Mouse (Mus musculus) neural tube, embryonic 13.5 days (tissue): ENCODE results near the gene Tmc2. TPM values are rescaled to one million over a fixed set of nuclear protein-coding genes. Genes with fewer than 3 reads are reported as not detected.
A peak's percentile ranks its signal among the peaks of the same experiment; 100 is the strongest.

Source experiments
- ATAC-seq: fragments of 200-750 bp; cut with Nextera tagmentation; 2 replicates; pipeline ENCODE4 v1.8.0; 2017; ENCODE audit warnings: low read depth, mild to moderate bottlenecking, moderate TSS enrichment, moderate library complexity
- H3K27ac ChIP-seq: fragments of 300-500 bp; sonication (generic); replicated peaks from 2 replicates; pipeline ENCODE4 v1.5.1; 2015; ENCODE audit warnings: moderate library complexity, mild to moderate bottlenecking, inconsistent platforms
- H3K27me3 ChIP-seq: fragments of 300-500 bp; sonication (generic); 2 replicates; pipeline ENCODE4 v1.6.1; 2015; ENCODE audit warnings: mild to moderate bottlenecking, inconsistent platforms
- H3K36me3 ChIP-seq: fragments of 300-500 bp; sonication (generic); 2 replicates; pipeline ENCODE4 v1.6.1; 2015; ENCODE audit warnings: mild to moderate bottlenecking, inconsistent platforms
- H3K4me1 ChIP-seq: fragments of 300-500 bp; sonication (generic); replicated peaks from 2 replicates; pipeline ENCODE4 v1.6.1; 2015; ENCODE audit warnings: inconsistent platforms
- H3K4me2 ChIP-seq: fragments of 300-500 bp; sonication (generic); 2 replicates; pipeline ENCODE4 v1.6.1; 2015; ENCODE audit warnings: inconsistent platforms, mild to moderate bottlenecking, moderate library complexity
- H3K4me3 ChIP-seq: fragments of 300-500 bp; sonication (generic); 2 replicates; pipeline ENCODE4 v1.5.1; 2015; ENCODE audit warnings: mild to moderate bottlenecking, inconsistent platforms
- H3K9ac ChIP-seq: fragments of 300-500 bp; sonication (generic); 2 replicates; pipeline ENCODE4 v1.6.1; 2015; ENCODE audit warnings: moderate library complexity, mild to moderate bottlenecking, inconsistent platforms
- H3K9me3 ChIP-seq: fragments of 300-500 bp; sonication (generic); 2 replicates; pipeline ENCODE4 v1.6.1; 2016; ENCODE audit warnings: inconsistent platforms
- WGBS: fragments of 180-500 bp; shearing (Covaris S2); methylation state at CpG from one replicate; pipeline ENCODE4 v1.1.7; 2015; 5-methylcytosine and 5-hydroxymethylcytosine counted together
- polyA plus RNA-seq: library from polyadenylated mRNA; unstranded; fragments of >200 nt; fragmentation: Nextera tagmentation; extraction: Ambion mirVana; gene quantifications from 2 replicates; pipeline ENCODE4 v1.2.1, GENCODE M21; 2015

Gene Tmc2
- polyA plus RNA-seq, 1 experiment from 2014 or later: not detected

DNA sequence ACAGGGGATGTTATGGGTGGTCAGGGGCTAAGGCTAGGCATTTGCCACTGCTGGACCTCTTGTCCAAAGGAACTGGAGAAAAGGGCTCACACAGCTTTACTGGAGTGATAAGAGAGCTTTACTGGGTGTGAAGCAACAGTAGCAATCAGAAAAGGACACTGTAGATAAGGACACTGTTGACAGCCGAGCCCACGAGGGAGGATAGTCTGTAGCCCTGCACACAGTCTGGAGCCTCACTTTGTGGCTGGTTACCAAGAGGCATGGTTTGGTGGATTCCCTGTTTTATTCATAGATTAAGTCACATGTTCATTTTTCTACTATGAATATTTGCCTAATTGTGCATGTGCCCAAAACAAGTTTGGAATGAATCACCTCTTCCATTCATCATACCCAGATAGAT lies 67.4 kb downstream of the Tmc2 start:
- Histone ChIP-seq H3K4me2 (no peak overlapping the region), H3K27me3 (no peaks in the 10 kb centered on the region), H3K27ac (no peak overlapping the region), H3K9ac (no peak overlapping the region), H3K9me3 (no peaks in the 10 kb centered on the region), H3K4me3 (no peak overlapping the region), H3K36me3 (no peaks in the 10 kb centered on the region), H3K4me1 (no peaks in the 10 kb centered on the region)
- WGBS: 83% methylated on average over 2 of the region's 2 CpGs
- ATAC-seq: no peak

DNA sequence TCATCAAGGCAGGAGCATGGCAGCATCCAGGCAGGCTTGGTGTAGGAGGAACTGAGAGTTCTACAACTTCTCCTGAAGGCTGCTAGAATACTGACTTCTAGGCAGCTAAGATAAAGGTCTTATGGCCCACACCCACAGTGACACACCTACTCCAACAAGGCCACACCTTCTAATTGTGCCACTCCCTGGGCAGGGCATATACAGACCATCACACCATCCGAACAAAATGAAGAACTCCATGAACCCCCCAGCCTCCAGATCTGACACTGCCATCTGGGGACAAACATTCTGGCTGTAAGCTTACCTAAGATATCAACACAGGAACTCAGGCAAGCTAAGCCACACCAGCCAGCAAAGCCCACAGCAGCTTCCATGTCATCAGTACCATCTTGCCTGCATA lies 70.5 kb downstream of the Tmc2 start:
- no peak overlapping the region for H3K4me3 ChIP-seq
- H3K4me2 ChIP-seq: no peak overlapping the region
- no peak for ATAC-seq
- H3K9me3 ChIP-seq: no peaks in the 10 kb centered on the region
- no peaks in the 10 kb centered on the region for H3K27me3 ChIP-seq
- 90% methylated on average over 1 of the region's 1 CpGs for WGBS
- H3K27ac ChIP-seq: no peak overlapping the region
- no peaks in the 10 kb centered on the region for H3K4me1 ChIP-seq
- H3K36me3 ChIP-seq: no peaks in the 10 kb centered on the region
- H3K9ac ChIP-seq: no peak overlapping the region

DNA sequence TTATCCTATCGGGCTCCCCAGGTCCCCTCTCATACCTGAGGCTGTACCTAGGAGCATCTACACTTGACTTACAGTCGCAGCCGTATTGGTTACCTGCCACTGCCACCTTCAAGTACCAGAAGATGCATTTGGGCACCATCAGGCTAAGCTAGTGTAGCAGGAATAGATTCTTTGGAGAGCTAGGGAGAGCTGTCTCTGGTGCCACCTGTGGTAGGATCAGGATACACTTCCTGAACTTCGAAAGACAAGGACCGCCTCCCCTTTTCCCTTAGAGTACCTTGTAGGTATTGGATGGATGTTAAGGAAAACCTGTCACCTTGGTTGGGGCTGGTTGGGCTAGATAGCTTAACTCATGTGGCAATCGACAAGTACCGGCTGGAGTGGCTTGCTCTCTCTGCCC lies 73.1 kb downstream of the Tmc2 start:
- ATAC-seq: no peak
- WGBS: 72% methylated on average over 7 of the region's 7 CpGs
- no peaks in the 10 kb centered on the region for H3K36me3 ChIP-seq
- peaks cover 3% of the 10 kb centered on the region for H3K4me1 ChIP-seq
- H3K9me3 ChIP-seq: no peaks in the 10 kb centered on the region
- no peak overlapping the region for H3K27ac ChIP-seq
- no peak overlapping the region for H3K4me2 ChIP-seq
- no peak overlapping the region for H3K4me3 ChIP-seq
- no peak overlapping the region for H3K9ac ChIP-seq
- no peaks in the 10 kb centered on the region for H3K27me3 ChIP-seq

DNA sequence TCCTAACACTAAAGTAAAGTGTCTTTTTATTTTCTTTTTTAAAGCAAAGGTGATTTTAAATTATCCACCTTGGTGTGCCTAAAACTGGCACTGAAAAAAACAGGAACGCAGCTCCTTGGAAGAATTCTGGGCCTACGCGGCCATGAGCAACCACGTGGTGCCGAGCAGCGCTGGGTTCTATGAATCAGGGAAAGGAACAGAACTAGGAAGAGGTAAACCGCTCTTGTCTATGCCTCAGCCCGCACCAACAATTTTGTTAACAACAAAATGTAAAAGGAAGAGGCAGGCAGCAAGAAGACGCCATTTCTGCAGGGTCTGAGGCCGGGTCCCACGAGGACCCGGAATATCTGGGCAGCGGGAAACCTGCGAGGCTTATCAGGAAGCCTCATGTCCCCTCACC lies 78.7 kb downstream of the Tmc2 start:
- H3K4me2 ChIP-seq: peak overlapping the region; percentile 73
- peak overlapping the region; percentile 70 for H3K4me3 ChIP-seq
- under 1% methylated on average over 14 of the region's 14 CpGs for WGBS
- peaks cover 35% of the 10 kb centered on the region for H3K36me3 ChIP-seq
- H3K9ac ChIP-seq: peak overlapping the region; percentile 90
- ATAC-seq: peak; percentile 40
- H3K9me3 ChIP-seq: no peaks in the 10 kb centered on the region
- H3K27me3 ChIP-seq: no peaks in the 10 kb centered on the region
- H3K4me1 ChIP-seq: peaks cover 33% of the 10 kb centered on the region
- peak overlapping the region; percentile 94 for H3K27ac ChIP-seq

DNA sequence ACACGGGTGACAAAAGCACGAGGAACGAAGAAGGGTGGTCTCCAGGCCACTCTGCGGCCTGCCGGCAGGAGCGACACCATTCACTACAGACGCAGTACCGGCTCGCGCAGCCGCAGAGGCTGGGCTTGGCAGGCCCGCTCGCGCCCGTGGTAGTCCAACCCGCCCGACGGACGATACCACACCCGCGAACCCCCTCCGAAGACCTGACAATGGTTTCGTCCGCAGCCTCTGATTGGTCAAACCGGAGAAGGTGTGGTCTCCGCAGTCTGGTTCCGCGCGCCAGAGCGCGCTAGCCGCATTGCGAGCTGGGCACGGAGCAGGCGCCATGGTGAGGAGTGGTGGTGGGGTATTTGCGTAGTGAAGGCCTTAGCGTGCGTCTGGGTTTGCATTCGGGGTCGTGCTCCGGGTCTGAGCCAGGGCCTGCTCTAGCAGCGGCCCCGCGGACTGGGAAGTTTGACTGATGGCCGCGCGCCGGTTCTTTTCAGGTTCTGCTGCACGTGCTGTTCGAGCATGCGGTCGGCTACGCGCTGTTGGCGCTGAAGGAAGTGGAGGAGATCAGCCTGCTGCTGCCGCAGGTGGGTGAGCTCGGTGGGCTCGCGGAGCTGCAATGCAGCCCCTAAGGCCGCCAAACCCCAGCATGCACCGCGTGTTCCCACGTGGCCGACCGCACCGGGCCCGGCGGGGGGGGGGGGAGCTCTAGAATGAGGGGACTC lies 79.3 kb downstream of the Tmc2 start, which contains the start of gene Nop56:
TSS of gene Nop56 (plus strand) at position 282 of the 713 bp plus-strand sequence.
- WGBS: under 1% methylated on average over 68 of the region's 68 CpGs
- ATAC-seq: peak; percentile 98

DNA sequence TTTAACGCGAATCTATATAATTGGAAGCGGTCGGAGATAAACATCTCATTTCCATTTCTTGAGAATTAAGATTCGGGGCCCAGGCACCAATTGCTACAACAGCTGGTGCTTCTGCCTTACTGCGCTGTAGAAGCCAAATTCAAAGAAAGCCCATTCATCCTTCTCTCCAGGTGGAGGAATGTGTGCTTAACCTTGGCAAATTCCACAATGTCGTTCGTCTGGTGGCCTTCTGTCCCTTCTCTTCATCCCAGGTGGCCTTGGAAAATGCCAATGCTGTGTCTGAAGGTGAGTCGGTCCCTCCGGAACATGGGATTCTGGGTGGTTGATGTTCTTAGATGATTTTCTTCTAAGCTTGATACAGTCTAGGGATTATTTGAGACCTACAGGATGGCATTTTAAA lies 79.9 kb downstream of the Tmc2 start:
- peaks cover 44% of the 10 kb centered on the region for H3K36me3 ChIP-seq
- peak; percentile 1; the same call in 1 of the 2 replicates for ATAC-seq
- H3K4me1 ChIP-seq: peaks cover 33% of the 10 kb centered on the region
- 1% methylated on average over 10 of the region's 10 CpGs for WGBS
- peak overlapping the region; percentile 70 for H3K4me3 ChIP-seq
- peak overlapping the region; percentile 95 for H3K4me2 ChIP-seq
- no peaks in the 10 kb centered on the region for H3K27me3 ChIP-seq
- H3K27ac ChIP-seq: peak overlapping the region; percentile 91
- H3K9me3 ChIP-seq: no peaks in the 10 kb centered on the region
- H3K9ac ChIP-seq: peak overlapping the region; percentile 84

More for the DNA sequence above, 79.3 kb downstream of the Tmc2 start, which contains the start of gene Nop56:
- Histone ChIP-seq H3K9ac (peak within 1 kb of the TSS; percentile 90), H3K4me2 (peak within 1 kb of the TSS; percentile 95), H3K36me3 (peaks cover 38% of the 10 kb centered on the region), H3K27me3 (no peaks in the 10 kb centered on the region), H3K9me3 (no peaks in the 10 kb centered on the region), H3K27ac (peak within 1 kb of the TSS; percentile 94), H3K4me1 (peaks cover 33% of the 10 kb centered on the region), H3K4me3 (peak within 1 kb of the TSS; percentile 70)

DNA sequence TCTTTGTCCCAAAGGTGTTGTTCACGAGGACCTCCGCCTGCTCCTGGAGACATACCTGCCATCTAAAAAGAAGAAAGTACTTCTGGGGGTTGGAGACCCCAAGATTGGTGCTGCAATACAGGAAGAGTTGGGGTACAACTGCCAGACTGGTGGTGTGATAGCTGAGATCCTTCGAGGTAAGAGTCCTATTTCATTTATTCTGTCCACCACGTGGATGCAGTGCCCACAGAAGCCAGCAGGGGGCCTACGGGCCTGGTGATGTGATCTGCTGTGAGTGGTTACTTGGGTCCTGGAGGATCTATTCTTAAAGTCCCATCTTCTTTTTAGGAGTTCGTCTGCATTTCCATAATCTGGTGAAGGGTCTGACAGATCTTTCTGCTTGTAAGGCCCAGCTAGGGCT lies 80.7 kb downstream of the Tmc2 start:
- Histone ChIP-seq H3K9ac (peak overlapping the region; percentile 84; the same call in 1 of the 2 replicates), H3K4me2 (peak overlapping the region; percentile 95), H3K27me3 (no peaks in the 10 kb centered on the region), H3K36me3 (peaks cover 52% of the 10 kb centered on the region), H3K4me3 (peak overlapping the region; percentile 70), H3K4me1 (peaks cover 33% of the 10 kb centered on the region), H3K27ac (no peak overlapping the region), H3K9me3 (no peaks in the 10 kb centered on the region)
- 43% methylated on average over 6 of the region's 6 CpGs for WGBS
- ATAC-seq: no peak

DNA sequence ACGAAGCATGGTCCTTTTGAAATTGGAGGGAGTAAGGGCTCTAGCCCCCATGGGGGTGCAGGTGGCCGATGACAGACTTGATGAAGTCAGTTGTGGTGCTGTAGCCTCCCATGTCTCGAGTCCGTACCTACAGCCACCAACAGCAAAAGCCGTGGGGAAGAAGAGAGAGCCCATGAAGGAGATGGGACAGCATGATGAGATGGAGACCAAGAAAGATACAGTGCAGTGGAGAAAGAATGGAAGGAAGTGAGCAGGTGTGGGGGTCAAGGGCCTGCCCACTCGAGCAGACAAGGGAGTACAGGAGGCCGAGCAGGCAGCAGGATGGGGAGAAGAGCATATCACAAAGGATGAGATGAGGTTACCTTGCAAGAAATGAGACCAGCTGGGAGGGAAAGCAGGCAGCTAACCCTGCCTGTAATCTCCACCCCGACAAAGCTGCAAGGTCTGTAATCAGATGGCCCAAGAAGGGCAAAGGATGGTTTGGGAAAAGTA lies 84.7 kb downstream of the Tmc2 start:
- Histone ChIP-seq H3K4me2 (no peak overlapping the region), H3K4me3 (no peak overlapping the region), H3K9me3 (no peaks in the 10 kb centered on the region), H3K27ac (no peak overlapping the region), H3K27me3 (no peaks in the 10 kb centered on the region), H3K4me1 (peaks cover 35% of the 10 kb centered on the region), H3K36me3 (peaks cover 63% of the 10 kb centered on the region), H3K9ac (no peak overlapping the region)
- WGBS: 39% methylated on average over 8 of the region's 8 CpGs
- ATAC-seq: no peak

DNA sequence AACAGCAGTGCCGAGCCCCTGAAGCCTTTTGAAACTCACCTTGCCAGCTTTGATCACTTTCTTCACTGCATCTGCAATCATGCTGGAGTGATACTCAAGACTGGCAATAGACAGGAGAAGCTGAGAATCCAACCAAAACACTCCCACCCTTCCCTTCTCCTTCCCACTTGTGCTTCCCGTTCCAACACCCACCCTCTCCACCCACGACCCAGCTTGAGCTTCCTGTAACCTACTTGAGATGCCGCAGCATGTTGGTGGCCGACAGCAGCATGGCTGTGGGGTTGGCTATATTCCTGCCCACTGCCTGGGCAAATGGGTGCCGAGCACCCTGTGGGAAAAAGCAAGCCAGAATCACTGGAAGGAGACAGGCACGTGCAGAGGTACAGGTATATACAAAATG lies 85.2 kb downstream of the Tmc2 start:
- H3K4me1 ChIP-seq: peaks cover 36% of the 10 kb centered on the region
- H3K9ac ChIP-seq: no peak overlapping the region
- 60% methylated on average over 7 of the region's 7 CpGs for WGBS
- no peak for ATAC-seq
- no peak overlapping the region for H3K27ac ChIP-seq
- no peak overlapping the region for H3K4me3 ChIP-seq
- H3K4me2 ChIP-seq: no peak overlapping the region
- no peaks in the 10 kb centered on the region for H3K27me3 ChIP-seq
- H3K9me3 ChIP-seq: no peaks in the 10 kb centered on the region
- peaks cover 63% of the 10 kb centered on the region for H3K36me3 ChIP-seq

DNA sequence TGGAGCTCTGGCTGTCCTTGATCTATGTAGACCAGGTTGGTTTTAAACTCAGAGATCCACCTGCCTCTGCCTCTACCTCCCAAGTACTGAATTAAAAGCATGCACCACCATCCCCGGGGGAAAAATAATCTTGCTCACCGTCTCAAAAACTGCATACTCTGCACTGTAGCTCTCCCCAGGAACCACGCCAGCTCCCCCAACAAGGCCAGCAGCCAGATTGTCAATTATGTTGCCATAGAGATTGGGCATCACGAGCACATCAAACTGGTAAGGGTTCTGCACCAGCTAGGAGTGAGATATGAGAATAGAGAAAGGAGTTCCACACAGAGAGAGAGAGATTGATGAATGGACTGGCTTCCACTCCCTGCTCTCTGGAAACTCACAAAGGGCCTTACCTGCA lies 85.8 kb downstream of the Tmc2 start:
- Histone ChIP-seq H3K27me3 (no peaks in the 10 kb centered on the region), H3K36me3 (peaks cover 57% of the 10 kb centered on the region), H3K4me3 (no peak overlapping the region), H3K27ac (no peak overlapping the region), H3K4me1 (peaks cover 35% of the 10 kb centered on the region), H3K4me2 (no peak overlapping the region), H3K9me3 (no peaks in the 10 kb centered on the region), H3K9ac (no peak overlapping the region)
- WGBS: 71% methylated on average over 4 of the region's 4 CpGs
- ATAC-seq: no peak

DNA sequence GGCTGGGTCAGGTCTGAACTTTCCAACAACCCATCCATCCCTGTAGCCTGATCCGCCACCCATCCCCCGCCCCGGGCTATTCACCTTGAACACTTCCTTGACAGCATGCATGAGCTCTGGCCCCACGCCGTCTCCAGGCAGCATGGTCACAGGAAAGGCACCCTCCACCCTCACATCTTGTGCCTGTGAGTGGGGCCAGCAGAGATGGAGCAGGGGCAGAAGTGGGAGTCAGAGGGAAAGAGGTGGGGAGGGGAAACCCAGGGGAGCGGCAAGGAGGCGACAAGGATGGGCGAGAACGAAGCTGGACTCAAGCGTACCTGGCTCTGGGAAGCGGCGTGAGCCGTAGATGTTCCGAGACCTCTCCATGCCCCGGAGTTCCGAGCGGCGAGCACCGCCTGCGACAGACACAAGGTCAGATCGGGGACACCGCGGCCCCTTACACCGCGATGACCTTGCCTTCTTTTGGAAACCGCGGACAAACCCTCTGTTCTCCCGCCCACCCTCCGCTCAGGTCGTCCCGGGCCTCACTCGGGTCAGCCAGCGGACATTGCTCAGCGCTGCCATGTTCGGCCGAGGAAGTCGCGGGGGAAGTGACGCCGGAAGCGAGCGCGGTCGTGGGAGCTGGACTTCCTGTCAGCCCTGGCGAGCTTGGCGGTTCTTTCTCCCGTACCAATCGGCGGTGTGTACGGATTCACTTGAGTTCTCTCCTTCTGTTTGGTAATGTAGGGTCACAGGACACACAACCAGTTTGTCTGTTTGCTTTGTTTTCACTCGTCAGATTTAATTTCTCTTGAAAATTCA lies 89.1 kb downstream of the Tmc2 start, which contains the start of gene Idh3b:
TSS of gene Idh3b (minus strand) at position 694 of the 801 bp plus-strand sequence.
- H3K27ac ChIP-seq: peak within 1 kb of the TSS; percentile 77
- peaks cover 27% of the 10 kb centered on the region for H3K36me3 ChIP-seq
- peak within 1 kb of the TSS; percentile 98 for H3K4me2 ChIP-seq
- ATAC-seq: peak; percentile 85
- H3K27me3 ChIP-seq: no peaks in the 10 kb centered on the region
- peak within 1 kb of the TSS; percentile 92 for H3K9ac ChIP-seq
- H3K4me1 ChIP-seq: peaks cover 21% of the 10 kb centered on the region
- H3K9me3 ChIP-seq: no peaks in the 10 kb centered on the region
- under 1% methylated on average over 51 of the region's 51 CpGs for WGBS
- H3K4me3 ChIP-seq: peak within 1 kb of the TSS; percentile 93

DNA sequence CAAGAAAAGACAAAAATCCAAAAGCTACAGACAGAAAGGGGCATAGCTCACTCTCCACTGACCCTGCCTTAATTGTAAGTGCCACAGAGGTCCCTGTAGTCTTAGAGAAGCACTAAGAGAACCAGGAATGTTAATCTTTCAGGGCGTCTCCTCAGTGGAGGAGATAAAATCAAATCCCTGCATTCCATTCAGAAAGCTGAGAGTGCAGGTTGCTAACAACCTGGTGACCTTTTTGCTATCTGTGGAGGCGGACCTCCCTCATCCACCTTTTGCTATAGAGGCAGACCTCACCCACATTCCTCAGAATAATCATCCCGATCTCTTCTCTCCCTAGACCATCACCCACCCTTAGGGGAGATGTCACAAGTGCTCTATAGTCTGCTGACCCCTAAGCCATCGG lies 94.1 kb downstream of the Tmc2 start:
- ATAC-seq: no peak
- WGBS: 78% methylated on average over 4 of the region's 4 CpGs

More for the DNA sequence above, 94.1 kb downstream of the Tmc2 start:
- Histone ChIP-seq H3K9me3 (no peaks in the 10 kb centered on the region), H3K27ac (no peak overlapping the region), H3K9ac (no peak overlapping the region), H3K27me3 (peaks cover 5% of the 10 kb centered on the region), H3K36me3 (no peaks in the 10 kb centered on the region), H3K4me3 (no peak overlapping the region), H3K4me2 (no peak overlapping the region), H3K4me1 (peaks cover 29% of the 10 kb centered on the region)
